Mouse (Mus musculus) ES-CJ7 (cell line): ENCODE results near the gene Cryz.

ENCODE experiments used
- DNase-seq: peaks from one replicate; pipeline ENCODE4 v3.0.0; 2011; ENCODE audit warnings: low read depth, low spot score

The Cryz gene

GRCm38 (mm10) chr3:154596488-154596933, at the start of gene Cryz:
Gene Cryz (plus strand): TSS chr3:154596711.
- peak; percentile 91 for DNase-seq

- peak; percentile 63 for DNase-seq
Measured at GRCm38 (mm10) chr3:154547549-154548426, 48.7 kb upstream of the Cryz start.

- no peak for DNase-seq
Measured at GRCm38 (mm10) chr3:154548868-154549301, 47.6 kb upstream of the Cryz start.

GRCm38 (mm10) chr3:154550326-154551034, 46.0 kb upstream of the Cryz start:
- no peak for DNase-seq

DNA sequence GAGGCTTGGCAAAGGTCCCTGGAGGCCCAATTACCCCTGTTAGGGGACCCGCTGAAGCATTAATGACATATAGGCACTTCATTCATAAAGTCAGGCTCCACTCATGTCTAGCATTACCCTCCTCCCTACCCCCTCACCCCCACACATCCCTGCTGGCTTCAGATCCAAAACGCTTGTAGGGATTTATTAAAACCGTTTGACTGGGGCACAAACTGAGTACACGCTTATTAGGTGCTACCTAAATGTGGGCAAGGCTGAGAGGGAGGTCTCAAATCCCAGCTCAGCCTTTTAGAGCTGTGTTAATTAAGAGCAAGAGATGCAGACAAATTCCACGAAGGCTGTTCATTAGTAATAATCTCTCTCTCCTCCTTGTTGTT, 45.5 kb upstream of the Cryz start:
- no peak for DNase-seq

GRCm38 (mm10) chr3:154562192-154562591, 34.3 kb upstream of the Cryz start:
- DNase-seq: no peak

DNA sequence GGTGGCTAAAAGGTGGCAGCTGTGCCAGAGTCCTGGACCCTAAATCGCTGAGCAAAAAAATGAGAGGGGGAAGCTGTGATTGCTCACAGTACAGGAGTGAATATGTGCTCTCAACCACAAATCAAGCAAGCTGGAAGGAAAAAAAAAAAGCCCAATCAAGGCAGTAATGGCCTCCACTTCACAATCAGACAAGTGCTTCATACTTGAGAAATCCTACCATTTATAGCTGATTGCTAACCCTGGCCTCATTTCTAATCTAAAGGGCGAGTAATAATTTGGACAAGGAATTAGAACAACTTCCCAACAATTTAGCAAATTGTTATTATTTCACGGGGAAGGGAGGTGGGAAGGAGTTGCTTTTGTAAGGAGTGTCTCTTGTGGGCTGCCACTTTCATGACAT, 31.1 kb upstream of the Cryz start:
- no peak for DNase-seq

DNA sequence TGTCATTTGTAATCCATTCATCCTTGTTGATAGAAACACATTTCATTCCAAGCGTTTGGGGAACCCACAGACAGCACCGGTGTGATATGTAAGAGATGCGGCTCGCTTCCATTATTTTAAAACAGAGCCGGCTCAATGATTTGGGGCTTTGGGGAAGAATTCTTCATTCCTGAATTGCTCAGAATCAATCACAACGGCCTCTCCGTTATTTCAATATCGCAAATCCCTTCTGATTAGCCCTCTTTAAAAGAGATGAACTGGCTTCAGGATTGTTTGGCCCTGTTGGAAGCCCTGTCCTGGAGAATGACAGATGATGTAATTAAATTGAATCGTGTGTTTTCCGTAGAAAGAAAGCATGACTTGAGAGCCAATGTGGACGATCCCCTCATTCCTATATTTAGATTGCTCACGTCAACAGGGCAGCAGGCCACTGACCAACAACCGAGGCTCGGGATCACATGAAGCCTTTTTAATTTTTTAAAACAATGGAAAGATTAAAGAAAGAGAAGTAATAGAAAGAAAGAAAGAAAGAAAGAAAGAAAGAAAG, 26.4 kb upstream of the Cryz start:
- DNase-seq: no peak

DNA sequence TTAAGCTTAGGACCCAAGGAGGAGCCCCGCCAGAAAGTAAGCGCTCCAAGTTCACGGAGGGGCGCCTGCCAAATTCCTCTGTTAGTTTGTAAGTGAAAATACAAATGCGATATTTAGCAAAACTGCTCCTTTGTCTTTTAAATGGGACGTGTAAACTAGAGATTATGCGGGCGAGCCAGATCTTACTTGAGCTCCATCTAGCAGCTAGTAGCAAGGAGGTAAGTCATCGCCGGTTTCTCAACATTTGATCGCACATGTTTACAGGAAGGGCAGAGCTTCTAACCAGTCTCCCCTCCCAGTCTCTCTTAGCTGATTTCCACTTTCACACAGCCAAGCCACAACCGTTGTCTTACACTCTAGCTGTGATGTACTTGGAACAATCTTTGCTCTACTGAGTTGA, 25.7 kb upstream of the Cryz start:
- peak; percentile 10 for DNase-seq

DNA sequence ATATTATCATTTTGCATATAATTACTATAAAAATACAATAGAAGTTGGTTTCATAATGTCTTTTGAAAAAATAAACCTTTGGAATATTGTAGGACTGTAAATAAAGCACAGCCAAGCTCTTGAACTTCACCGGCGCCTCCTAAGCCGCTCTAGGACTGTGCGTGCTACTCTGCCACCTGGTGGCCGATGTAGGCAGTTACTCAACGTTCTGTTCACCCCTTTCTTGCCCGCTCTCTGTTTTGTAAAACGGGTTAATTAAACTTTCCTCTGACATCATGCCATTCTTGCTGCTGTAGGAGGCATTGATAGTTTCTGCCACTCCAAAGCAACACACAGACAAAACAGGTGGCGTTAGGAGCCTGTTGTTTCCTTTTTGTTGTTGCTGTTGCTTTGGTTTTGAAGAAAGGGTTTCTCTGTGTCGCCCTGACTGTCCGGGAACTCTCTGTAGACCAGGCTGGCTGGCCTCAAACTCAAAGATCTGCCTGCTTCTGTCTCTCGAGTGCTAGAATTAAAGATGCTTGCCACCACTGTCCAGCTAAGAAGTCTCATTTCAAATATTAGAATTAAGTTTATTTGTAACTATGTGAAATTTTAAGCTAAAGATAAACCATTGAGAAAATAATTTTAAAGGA, 24.1 kb upstream of the Cryz start:
- DNase-seq: peak; percentile 78

DNA sequence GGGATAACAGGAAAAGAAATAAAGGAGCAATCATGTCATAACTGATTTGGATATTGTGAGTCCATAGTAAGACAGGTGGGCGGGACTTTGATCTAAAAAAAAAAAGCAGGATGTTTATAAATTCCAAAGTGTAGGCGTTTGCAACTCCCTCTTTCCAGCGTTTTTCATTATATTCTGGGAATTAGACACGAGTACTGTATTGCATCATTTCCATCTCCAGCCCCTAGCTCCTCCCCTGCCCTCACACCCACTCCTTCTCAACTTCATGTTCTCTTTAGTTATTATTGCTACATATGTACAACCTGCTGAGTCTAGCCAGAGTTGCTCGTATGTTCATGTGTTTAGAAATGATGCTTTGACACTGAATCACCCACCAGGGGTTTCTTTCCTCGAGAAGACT, 22.8 kb upstream of the Cryz start:
- no peak for DNase-seq

- no peak for DNase-seq
Measured at GRCm38 (mm10) chr3:154577895-154578294, 18.6 kb upstream of the Cryz start.

DNA sequence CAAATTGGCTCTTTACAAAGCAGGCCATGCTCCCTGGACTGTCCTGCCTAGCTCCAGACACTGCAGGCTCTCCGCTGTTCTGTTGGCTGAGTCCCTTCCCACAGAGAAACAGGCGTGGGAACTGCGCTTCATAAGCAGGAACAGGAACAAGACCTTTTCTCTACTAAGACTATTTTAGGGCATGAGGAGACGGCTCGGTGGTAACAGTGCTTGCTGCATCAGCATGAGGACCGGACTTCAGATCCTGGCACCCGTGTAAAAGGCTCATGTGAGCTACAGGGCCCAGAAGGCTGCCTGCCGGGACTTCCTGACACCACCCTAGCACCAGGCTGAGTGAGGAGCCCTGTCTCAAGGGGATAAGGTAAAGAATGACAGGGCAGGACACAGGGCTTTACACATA, 12.2 kb upstream of the Cryz start:
- DNase-seq: no peak

GRCm38 (mm10) chr3:154590971-154591370, 5.5 kb upstream of the Cryz start:
- DNase-seq: no peak

- no peak for DNase-seq
Measured at GRCm38 (mm10) chr3:154591621-154592020, 4.9 kb upstream of the Cryz start.

GRCm38 (mm10) chr3:154593596-154593995, 2.9 kb upstream of the Cryz start:
- no peak for DNase-seq

GRCm38 (mm10) chr3:154594156-154594555, 2.4 kb upstream of the Cryz start:
- no peak for DNase-seq

DNA sequence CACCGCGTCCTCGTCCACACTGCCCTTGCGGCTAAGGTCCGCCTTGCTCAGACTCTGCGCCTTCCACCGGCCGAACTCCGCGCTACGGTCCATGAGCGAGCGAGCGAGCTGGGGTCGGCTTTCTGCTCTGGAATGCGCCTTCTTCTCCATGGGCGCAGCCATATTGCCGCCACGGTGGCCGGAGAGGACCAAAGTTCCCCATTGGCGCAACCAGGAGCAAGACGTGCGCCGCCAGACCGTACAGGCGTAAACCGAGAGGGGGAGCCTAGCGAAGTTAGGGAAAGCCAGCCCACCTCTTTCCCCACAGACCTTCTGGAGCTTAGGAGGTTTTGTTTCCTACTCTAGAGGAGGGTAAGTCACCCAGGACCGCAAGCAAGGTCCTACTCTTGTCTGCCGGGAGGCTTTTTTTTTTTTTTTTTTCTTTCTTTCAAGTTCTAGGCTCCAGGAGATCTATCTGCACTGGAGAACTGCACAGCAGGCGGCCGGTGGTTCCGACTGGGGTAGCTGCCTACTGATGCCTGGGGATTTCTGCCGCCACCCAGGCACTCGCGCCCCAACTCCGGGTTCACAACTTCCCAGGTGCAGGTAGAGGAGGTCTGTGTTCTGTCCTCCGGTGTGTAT, 533 bp downstream of the Cryz start, which contains the start of gene Tyw3:
TSS of gene Tyw3 (minus strand) at position 171 of the 621 bp plus-strand sequence.
- peak; percentile 96 for DNase-seq

- DNase-seq: no peak
Measured at GRCm38 (mm10) chr3:154597561-154597960, 1.1 kb downstream of the Cryz start.

GRCm38 (mm10) chr3:154602141-154602540, 5.6 kb downstream of the Cryz start:
- no peak for DNase-seq

DNA sequence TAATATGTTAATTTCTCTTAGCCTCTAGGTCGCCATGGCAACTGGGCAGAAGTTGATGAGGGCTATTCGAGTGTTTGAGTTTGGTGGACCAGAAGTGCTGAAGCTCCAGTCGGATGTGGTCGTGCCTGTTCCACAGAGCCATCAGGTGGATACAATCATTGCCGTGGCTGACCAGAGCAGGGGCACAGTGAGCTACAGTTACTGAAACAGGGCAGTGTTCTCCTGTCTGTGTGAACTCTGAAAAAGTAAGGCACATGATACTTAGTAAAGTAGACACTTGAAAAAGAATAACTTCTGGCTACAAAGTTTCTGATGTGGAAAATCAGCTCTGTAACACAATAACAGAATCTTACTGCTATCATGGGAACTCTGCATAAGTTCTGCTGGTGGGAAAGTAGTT, 8.4 kb downstream of the Cryz start:
- DNase-seq: no peak

DNA sequence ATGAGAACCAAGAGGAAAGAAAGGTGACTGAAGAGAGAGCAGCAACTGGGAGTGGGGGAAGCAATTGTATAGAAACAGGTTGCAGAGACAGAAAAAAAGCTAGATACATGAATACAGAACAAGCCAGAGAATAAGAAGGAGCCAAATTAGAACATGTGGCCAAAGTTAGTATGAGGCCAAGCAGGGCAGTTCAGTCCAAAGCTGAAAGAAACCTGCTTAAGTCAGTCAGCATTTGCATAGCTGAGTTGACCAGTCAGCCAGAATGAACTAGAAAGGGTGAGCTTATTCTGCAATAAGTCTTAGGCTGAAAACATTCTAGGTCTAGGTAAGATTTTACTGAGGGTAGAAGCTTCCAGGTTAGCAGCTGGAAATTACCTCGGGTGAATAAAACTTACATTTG, 11.4 kb downstream of the Cryz start:
- DNase-seq: no peak
